Mouse (Mus musculus) c-Kit-positive CD71-positive TER-119-positive erythroid progenitor cells, embryonic 14.5 days (primary cell): ENCODE measurements around the gene Il4i1.

ENCODE experiments used
- DNase-seq: peaks from one replicate; pipeline ENCODE4 v3.0.0-alpha.2; 2013; ENCODE audit warnings: low spot score

The Il4i1 gene

DNA sequence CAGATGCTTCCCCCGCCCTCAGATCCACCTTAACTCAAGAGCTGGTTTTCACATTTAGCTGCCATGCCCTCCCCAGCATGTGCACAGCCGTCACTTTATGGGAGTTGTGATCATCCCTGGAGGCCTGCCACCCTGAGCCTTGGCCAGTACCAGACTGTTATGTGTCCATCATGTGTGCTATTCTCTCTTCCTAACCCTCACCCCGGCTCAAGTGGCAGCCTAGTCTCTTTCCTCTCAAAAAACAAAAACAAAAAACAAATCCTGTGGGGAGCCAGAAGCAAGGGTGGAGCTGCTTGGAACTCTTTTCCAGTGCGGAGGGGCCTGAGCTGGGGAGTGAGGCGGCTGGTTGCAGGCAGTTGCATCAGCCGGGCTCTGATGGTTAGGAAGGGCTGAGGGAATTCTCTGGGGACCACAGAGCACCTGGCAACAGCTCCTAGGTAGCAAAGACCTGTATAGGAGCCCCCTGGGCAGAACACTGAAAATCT lies 2.6 kb downstream of the Il4i1 start:
- DNase-seq: peak; percentile 29

DNA sequence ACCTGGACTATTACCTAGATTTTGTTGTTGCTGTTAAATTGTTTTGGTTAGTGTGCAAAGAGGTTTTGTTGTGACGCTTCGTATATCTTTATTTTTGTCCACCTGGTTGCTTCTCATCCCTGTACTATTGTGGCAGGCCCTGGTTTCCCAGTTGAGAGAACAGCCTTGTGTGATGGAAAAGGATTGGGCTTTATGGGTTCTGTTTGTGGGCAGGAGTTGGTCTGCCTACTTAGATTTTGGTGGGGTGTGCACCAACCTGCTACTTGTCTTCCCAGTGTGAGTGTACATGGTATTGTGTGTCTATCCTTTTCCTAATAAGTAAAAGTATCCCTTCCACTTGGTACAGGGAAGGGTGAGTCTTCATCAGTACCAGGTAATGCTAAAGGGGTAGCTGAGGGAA lies 3.2 kb downstream of the Il4i1 start:
- no peak for DNase-seq

DNA sequence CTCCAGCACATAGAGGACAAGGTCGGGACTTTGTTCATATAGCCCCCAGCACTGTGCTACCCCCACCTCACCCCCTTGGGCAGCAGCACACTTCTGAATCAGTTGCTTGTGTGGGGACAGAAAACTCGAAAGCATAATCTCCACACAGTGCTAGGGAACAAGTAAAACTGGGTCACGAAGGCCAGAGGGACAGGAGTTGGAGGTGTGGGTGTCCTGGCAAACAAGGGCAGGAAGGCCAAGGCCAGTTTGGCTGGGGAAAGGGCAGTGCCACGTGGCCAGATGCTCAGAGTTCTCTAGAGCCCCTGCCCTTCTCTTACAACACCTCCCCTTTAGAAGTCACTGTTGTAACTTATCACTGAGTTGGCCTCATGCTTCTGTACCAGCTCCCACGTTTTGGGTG lies 3.7 kb downstream of the Il4i1 start:
- DNase-seq: no peak

DNA sequence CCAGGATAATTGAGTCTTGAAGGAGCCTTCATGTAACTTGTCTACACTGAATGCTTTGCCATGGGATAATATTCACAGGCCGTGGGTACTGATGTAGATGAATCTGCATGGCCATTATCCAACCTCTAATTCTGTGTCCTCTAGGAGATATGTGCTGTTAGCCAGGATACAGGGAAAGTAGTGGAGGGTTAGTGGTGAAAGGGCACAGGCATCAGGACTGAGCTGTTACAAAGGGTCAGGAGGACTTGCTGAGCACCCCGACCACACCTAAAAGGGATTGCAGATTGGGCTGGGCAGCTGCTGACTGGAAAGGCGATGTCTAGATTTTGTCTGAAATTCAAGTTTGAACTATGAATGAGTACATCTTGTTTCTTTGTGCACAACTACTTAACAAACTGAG lies 4.3 kb downstream of the Il4i1 start:
- DNase-seq: no peak

DNA sequence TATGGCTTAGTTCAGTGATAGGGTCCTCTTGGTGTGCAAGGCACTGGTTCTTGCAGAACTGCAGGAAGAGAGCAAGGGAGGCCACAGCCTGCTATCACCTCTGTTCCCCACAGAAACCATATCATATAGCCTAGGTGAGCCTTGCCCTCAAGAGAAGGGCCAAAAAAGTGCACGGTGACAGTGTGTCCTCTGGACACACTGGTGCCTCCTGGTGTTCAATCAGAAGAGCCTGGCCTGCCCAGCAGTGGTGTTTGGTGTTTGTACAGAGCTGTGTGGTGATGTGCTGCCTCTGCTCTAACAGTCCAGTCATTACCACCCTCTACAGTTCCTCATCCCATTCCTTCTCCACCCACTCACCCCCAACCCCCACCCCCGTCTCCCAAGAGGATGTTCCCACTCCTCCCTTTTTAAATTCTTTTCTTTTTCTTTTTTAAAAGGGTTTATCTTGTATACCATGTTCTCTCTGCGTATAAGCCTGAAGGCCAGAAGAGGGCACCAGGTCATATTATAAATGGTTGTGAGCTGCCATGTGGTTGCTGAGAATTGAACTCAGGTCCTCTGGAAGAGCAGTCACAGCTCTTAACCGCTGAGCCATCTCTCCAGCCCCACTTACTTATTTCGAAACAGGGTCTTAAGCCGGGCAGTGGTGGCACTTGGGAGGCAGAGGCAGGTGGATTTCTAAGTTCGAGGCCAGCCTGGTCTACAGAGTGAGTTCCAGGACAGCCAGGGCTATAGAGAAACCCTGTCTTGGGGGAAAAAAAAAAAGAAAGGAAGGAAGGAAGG lies 5.7 kb downstream of the Il4i1 start:
- DNase-seq: no peak

DNA sequence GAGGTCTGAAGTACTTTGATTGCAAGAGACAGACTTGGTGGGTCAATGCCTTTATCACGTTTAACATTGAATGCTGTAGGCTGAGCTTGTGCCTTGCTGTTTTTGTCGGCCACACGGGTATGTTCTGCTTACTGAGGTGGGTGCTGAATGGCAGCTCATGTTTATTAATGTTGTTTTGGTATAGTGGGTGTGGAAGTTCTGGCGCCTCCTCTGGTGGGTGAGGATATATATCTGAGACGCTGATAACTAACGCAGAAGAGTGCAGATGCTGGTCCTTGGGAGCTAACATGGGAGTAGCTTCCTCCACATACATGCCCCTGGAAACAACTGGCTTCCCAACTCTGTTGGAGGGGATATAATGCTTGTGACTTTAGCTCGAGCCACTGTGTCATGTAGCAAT lies 7.2 kb downstream of the Il4i1 start:
- DNase-seq: no peak

DNA sequence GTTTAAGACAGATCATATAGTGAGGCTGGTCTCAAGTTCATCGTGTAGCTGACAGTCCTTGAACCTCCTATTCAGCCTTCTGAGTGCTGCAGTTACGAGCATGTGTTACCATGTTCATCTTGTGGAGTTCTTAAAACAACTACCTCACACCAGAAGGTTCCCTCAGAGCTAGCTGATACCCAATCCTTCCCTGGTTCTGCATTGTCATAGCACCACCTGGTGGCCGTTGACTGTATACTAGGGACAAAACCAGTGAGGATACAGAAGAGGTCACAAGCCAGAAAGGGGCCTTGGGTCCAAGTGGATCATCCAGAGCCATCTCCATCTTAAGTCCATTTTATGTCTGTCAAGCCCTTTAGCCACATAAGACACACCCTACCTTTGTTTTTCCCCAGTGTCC lies 8.7 kb downstream of the Il4i1 start:
- peak; percentile 72 for DNase-seq

DNA sequence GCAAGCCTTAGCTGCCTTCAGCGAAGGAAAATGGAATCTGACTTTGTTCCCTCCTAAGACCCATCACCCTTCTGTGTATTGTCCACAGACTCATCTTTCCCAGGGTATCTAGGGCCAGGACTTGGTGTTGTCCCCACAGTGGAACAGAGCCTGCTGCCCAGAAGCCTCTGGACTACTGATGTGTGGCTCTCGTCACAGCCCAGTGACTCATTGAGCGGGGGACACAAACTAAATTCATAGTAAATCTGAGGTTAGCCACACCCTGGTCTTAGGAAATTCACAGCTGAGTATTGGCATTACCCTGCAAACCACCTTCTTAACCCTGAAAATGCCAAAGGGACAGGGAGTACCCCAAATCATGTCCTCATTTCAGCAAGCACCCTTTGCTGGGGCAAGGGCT lies 10.6 kb downstream of the Il4i1 start:
- DNase-seq: no peak

DNA sequence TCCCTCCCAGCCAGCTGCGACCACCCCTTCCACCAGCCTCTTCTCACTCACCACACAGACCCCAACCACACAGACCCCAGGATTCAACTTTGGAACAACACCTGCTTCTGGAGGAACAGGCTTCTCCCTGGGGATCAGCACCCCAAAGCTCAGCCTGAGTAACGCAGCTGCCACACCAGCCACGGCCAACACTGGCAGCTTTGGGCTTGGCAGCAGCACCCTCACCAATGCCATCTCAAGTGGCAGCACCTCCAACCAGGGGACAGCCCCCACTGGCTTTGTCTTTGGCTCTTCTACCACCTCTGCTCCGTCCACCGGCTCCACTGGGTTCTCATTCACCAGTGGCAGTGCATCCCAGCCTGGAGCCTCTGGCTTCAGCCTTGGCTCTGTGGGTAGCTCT lies 12.5 kb downstream of the Il4i1 start:
- DNase-seq: no peak

DNA sequence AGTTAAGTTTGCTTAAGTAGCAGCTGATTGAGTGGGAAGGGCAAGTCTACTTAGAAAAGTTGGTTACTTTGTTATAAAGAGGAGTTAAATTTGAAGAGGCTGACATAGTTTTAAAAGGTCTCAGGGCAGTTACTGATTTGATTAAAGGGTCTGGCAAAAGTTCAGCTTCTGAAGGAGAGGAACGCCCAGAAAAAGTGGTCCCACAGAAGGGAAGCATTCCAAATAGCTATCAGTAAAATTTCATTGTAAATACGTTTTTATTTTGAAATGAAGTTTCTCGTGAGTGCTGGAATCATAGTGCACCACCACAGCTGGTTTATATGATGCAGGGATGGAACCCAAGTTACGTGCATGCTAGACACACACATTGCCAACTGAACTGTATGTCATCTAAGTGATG lies 16.6 kb downstream of the Il4i1 start:
- DNase-seq: no peak

DNA sequence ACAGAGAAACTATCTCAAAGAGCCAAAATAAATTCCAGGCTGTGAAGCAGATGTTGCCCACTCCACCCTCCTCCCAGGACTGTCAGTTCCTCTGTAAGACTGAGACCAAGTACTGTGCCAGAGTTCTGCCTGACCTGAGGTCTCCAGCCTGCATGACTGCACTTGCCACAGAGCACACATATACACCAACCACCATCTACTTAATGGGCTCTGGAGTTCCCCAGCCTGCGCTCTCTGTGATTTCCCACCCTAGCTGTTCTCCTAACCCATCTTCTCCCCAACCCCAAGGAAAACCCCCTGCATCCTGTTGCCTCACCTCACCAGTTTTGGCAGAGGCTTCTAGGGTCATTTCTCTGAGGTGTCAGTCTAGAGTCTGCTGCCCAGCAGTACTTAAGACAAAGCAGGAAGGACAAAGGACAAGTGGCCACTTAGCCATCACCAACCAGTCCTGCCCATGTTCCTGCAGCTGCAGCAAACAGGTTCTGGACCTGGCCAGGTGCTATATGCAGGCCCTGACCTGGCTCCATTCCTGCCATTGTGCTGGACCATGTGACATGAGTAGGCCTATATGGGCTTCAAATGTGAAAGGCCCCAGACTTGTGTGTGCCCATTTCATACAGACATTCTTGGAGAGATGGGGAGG lies 19.3 kb downstream of the Il4i1 start:
- no peak for DNase-seq

DNA sequence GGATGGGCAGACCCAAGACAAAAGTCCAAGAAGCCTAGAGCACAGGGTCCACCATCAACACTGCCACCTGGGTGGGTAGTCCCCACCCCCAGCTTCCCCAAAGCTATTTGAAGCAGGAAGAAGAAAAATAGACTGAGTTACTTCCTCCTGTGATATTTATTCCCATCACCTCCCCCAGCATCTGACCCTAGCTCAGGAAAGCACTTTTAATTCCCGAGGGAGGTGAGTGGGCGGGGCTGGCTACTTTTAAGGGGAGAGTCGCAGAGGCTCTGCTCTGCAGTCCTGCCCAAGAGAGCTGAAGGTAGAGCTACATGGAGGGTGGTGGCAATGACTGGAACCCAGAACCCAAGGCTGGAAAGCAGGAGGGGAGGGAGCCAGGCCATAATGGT lies 19.8 kb downstream of the Il4i1 start:
- DNase-seq: no peak

DNA sequence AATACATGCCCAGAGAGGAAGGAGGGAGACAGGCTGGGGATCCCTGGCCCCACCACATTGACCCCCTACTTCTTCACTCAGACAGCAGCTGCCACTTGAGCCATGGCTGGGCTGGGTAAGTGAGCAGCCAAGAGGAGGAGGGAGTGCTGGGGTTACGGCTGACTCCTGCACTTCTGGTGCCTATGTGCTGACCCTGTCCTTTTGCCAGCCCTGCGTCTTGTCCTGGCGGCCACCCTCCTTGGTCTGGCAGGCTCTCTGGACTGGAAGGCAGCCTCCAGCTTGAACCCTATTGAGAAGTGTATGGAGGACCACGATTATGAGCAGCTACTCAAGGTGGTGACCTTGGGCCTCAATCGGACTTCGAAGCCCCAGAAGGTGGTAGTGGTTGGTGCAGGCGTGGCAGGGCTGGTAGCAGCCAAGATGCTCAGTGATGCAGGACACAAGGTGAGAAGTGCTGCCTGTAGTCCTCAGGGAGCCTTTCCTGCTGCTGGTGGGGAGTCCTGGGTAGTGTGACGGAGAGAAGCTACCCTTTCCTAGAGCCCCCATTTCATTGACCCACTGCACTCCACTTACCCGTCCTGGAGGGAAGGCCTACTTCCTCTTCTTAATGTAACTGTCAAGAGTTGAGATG lies 20.4 kb downstream of the Il4i1 start:
- no peak for DNase-seq

DNA sequence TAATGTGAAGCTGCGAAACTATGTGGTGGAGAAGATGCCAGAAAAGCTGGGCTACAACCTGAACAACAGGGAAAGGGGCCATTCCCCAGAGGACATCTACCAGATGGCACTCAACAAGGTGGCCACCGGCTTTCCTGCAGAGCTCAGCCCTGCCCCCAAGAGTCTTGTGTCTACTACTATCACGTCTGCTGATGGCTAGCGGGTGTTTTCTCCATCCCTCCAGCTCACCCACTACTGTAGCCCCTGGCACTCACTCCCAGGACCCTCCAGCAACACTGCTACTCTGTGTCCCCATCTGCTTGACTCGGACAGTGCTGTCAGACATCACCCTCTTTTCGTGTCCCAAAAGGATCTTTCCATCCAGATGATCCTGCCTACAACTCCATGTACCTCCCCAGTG lies 21.9 kb downstream of the Il4i1 start:
- no peak for DNase-seq

DNA sequence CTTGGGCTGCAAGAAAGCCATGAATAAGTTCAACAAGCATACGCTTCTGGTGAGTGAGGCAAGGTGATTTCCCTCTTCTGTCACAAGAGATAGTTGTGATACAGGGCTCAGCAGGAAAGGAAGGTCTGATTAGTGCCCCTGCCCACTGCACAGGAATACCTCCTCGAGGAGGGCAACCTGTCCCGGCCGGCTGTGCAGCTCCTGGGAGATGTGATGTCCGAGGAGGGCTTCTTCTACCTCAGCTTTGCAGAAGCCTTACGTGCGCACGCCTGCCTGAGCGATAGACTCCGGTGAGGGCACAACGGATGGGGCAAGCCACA lies 22.9 kb downstream of the Il4i1 start:
- no peak for DNase-seq

DNA sequence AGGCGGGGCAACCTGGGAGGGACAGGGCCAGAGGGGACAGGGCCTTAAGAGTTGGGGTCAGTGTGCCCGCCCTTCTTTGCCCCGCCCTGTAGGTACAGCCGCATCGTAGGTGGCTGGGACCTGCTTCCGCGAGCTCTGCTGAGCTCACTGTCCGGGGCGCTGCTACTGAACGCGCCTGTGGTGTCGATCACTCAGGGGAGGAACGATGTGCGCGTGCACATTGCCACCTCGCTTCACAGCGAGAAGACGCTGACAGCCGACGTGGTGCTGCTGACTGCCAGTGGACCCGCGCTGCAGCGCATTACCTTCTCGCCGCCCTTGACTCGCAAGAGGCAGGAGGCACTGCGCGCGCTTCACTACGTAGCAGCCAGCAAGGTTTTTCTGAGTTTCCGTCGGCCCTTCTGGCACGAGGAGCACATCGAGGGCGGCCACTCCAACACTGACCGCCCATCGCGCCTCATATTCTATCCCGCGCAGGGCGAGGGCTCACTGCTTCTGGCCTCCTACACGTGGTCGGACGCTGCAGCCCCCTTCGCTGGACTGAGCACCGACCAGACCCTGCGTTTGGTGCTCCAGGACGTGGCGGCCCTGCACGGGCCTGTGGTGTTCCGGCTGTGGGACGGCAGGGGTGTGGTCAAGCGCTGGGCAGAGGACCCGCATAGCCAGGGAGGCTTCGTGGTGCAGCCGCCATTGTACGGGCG lies 23.5 kb downstream of the Il4i1 start:
- DNase-seq: no peak

DNA sequence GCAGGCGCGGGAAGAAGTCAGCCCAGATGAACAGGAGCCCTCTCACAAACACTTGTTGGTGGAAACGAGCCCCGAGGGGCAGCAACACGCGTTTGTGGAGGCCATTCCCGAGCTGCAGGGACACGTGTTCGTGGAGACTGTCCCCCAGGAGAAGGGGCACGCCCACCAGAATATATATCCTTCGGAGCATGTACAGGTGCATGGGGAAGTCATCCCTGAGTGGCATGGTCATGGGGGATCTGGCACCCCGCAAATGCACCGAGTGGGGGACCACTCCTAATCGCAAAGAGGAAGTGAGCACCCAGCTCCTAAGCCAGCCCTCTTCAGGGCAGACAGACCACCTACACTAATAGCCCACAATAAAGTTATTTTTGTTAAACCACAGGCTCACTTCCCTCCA lies 24.2 kb downstream of the Il4i1 start:
- DNase-seq: no peak

DNA sequence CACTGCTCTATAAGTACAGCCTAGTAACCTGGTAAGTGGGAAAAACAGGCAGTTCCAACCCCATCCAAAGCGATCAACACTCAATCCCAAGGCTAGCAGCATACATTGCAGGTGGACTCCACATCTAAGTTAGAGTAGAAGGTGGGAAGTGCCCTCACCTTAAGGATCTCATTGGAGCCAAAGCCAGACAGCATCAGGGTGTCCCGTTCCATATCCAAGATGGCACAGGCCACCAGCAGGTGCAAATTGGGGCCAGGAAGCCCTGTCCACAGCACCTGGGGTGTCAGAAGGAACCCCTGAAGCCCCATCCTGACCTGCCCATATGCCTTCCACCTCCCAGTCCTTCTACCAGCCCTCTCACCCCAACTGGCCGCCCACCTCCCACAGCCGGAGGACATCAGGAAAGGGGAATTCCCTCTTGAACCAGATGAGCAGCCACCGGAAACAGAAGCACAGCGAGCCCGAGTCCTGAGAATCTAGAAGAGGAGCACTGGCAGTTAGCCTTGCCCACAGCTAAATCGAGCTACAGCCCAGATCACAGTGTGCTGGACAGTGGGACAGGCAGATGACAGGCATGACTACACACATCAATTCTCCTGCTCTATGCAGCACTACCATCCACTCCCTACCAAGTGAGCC lies 25.8 kb downstream of the Il4i1 start:
- DNase-seq: no peak

DNA sequence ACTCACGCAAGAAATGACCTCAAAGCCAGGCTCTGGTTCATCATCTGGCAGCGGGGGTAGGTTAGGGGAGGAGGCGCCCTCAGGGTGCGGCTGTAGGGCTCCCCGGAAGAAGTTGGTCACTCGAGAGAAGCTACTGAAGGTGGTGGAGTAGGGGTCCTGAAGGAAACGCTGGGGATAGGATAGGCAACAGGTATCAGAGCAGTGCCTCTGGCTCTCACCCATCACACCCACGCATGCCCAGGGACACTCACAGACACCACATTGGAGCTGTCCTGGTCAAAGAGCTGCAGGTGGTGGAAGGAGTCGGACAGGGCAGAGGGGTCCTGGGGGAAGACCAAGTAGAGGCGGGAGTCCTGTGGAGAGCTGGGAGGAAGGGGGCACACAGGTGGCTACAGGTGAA lies 28.8 kb downstream of the Il4i1 start:
- DNase-seq: no peak

DNA sequence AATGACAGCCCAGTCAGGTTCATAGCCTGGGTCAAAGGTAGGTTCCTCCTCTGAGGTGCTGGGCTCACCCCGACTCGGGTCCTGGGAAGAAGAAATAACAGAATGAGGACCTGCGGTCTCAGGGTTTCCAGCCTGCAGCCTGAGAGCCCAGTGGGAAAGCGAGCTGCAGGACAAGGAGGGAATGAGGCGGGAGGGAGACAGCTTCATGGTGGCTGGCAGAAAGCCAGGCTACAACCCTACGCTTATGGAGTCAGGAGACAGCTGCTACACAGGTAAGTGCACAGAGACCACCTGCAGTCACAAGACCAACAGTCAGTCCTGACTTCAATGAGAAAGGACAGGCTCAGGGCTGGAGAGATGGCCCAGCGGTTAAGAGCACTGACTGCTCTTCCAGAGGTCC lies 30.6 kb downstream of the Il4i1 start:
- no peak for DNase-seq

DNA sequence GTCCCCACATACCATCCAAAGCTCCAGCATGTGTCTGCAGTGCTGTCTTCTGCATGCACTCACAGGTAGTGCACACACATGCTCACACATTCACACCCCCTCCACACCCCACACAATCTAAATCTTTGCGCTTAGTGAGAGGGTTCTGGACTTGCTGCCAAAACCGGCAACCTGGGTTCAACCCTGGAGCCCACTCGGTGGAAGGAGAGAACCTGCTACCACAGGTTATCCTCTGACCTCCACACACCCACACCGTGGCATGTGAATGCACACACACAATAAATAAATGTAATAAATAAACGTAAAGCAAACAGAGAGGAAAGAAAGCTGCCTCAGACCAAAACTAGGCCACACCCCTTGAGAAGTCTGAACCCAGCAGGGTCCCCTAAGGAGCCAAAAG lies 31.6 kb downstream of the Il4i1 start:
- no peak for DNase-seq
